In genomic region chr4:132462836-132463235, GRCm38 (mm10) we compare ENCODE assay signal across 9 mouse cellular contexts. TPM values are rescaled to one million over a fixed set of nuclear protein-coding genes. Genes with fewer than 3 reads are reported as not detected.
A peak's percentile ranks its signal among the peaks of the same experiment; 100 is the strongest.
DNase-seq lines count a peak whose midpoint lies in the region; ATAC-seq and TF ChIP-seq lines count a peak whose summit lies in the region.
"Had no signal": no experiment of that assay in that cellular context is flagged by ENCODE, and none has a peak within 500 bp of the region (broad histone marks: within the 10 kb centered on the region; RNA-seq: fewer than 3 reads in every experiment).

No protein-coding gene starts in this region.

- TF ChIP-seq CTCF in thymus, adult 2 months (IDR thresholded peaks at IDR 0.05; ENCODE audit: borderline replicate concordance, control insufficient read depth, extremely low read depth, insufficient read depth, low read length, poor library complexity): no peak
- TF ChIP-seq CTCF in stomach, postnatal 0 days (IDR thresholded peaks at IDR 0.05; ENCODE audit: low read depth): no peak

- peak overlapping the region; percentile 76 for H3K9ac ChIP-seq in limb, embryonic 12.5 days (replicated peaks)
- H3K9ac ChIP-seq in stomach, postnatal 0 days (ENCODE audit: low read length): peak overlapping the region; percentile 80

- peaks cover 25% of the 10 kb centered on the region for H3K36me3 ChIP-seq in thymus, adult 2 months (ENCODE audit: control insufficient read depth, insufficient read depth, low read length)
- H3K36me3 ChIP-seq in limb, embryonic 12.5 days: peaks cover 36% of the 10 kb centered on the region
- H3K36me3 ChIP-seq in stomach, postnatal 0 days (ENCODE audit: control insufficient read depth, insufficient read depth, low read length): peaks cover 10% of the 10 kb centered on the region; the same call in 1 of the 2 replicates

- TF ChIP-seq POLR2A in thymus, adult 2 months (IDR thresholded peaks at IDR 0.05; ENCODE audit: control insufficient read depth, extremely low read depth, insufficient read depth, low read length, poor library complexity): no peak

- peak; percentile 37 for DNase-seq in embryo, embryonic 10.5 days (ENCODE audit: low spot score)
- DNase-seq in embryo, embryonic 9.5 days (ENCODE audit: extremely low spot score): no peak
- DNase-seq in thymus, adult 2 months: peak; percentile 3
- no peak for DNase-seq in thymus, postnatal 36 days
- no peak for DNase-seq in stomach, postnatal 0 days (ENCODE audit: low spot score)
- no peak for DNase-seq in adrenal gland, postnatal 25 days
- DNase-seq in layer of hippocampus, postnatal 14 days (ENCODE audit: low spot score in 2 of 2): no peak
- DNase-seq: layer of hippocampus, postnatal 36 days had no signal

- no peak for ATAC-seq in limb, embryonic 12.5 days (ENCODE audit: insufficient number of reproducible peaks, insufficient read depth, low FRiP score, low TSS enrichment, low read depth)
- ATAC-seq in stomach, postnatal 0 days (ENCODE audit: low FRiP score, low TSS enrichment): no peak

- H3K27me3 ChIP-seq in thymus, adult 2 months (ENCODE audit: control insufficient read depth, insufficient read depth, low read length): no peaks in the 10 kb centered on the region
- H3K27me3 ChIP-seq in limb, embryonic 12.5 days: no peaks in the 10 kb centered on the region
- no peaks in the 10 kb centered on the region for H3K27me3 ChIP-seq in stomach, postnatal 0 days (ENCODE audit: control insufficient read depth, insufficient read depth, low read length)

- H3K4me2 ChIP-seq in limb, embryonic 12.5 days: peak overlapping the region; percentile 88
- H3K4me2 ChIP-seq in stomach, postnatal 0 days (replicated peaks; ENCODE audit: low read depth): peak overlapping the region; percentile 76

- 6% methylated on average over 11 of the region's 11 CpGs for WGBS in thymus, adult 2 months
- WGBS in limb, embryonic 12.5 days: 6% methylated on average over 11 of the region's 11 CpGs
- WGBS in stomach, postnatal 0 days: 3% methylated on average over 11 of the region's 11 CpGs

- peaks cover 7% of the 10 kb centered on the region for H3K4me1 ChIP-seq in thymus, adult 2 months (replicated peaks; ENCODE audit: control insufficient read depth, insufficient read depth, low read length)
- peaks cover 15% of the 10 kb centered on the region for H3K4me1 ChIP-seq in limb, embryonic 12.5 days (replicated peaks)
- H3K4me1 ChIP-seq in stomach, postnatal 0 days (replicated peaks; ENCODE audit: control insufficient read depth, insufficient read depth): 0 out of 2 replicates have a peak, but pooled peaks cover 2% of the 10 kb centered on the region

- no peak overlapping the region for H3K27ac ChIP-seq in thymus, adult 2 months (ENCODE audit: control insufficient read depth, insufficient read depth, low read length)
- no peak overlapping the region for H3K27ac ChIP-seq in limb, embryonic 12.5 days
- H3K27ac ChIP-seq in stomach, postnatal 0 days (replicated peaks): no peak overlapping the region

- TF ChIP-seq EP300 in stomach, postnatal 0 days (optimal IDR thresholded peaks at IDR 0.05): no peak

- H3K9me3 ChIP-seq in limb, embryonic 12.5 days: no peaks in the 10 kb centered on the region
- no peaks in the 10 kb centered on the region for H3K9me3 ChIP-seq in stomach, postnatal 0 days (ENCODE audit: control insufficient read depth, low read length)

- peak overlapping the region; percentile 41 for H3K4me3 ChIP-seq in thymus, adult 2 months (ENCODE audit: control insufficient read depth, insufficient read depth, low read length)
- peak overlapping the region; percentile 77 for H3K4me3 ChIP-seq in limb, embryonic 12.5 days (replicated peaks)
- H3K4me3 ChIP-seq in stomach, postnatal 0 days (ENCODE audit: low read depth, low read length): peak overlapping the region; percentile 79

RNA-seq across cellular contexts. Expression of gene Med18, which starts 0.9 kb away (rescaled TPM):
- polyA plus RNA-seq in thymus, adult 2 months (2012; rRNA removed): 6.7 and 10.4 TPM in 2 replicates
- 30.4 and 35.0 TPM in 2 replicates for polyA plus RNA-seq in limb, embryonic 12.5 days (2016; fragmentation: Nextera tagmentation; extraction: Ambion mirVana)
- polyA plus RNA-seq in stomach, postnatal 0 days (2015; fragmentation: Nextera tagmentation; extraction: Ambion mirVana): 12.2 and 13.6 TPM in 2 replicates
- 9.4 and 10.7 TPM in 2 replicates for total RNA-seq in adrenal gland, postnatal 25 days (2021)
- total RNA-seq in layer of hippocampus, postnatal 14 days (2021): 1 to 10 TPM; 6.6 to 7.9 TPM

RNA-seq across cellular contexts. Expression of gene Phactr4, which starts 40.5 kb away (rescaled TPM):
- polyA plus RNA-seq in thymus, adult 2 months (2012; rRNA removed): 11.3 and 13.0 TPM in 2 replicates
- polyA plus RNA-seq in limb, embryonic 12.5 days (2016; fragmentation: Nextera tagmentation; extraction: Ambion mirVana): 19.7 and 25.6 TPM in 2 replicates
- polyA plus RNA-seq in stomach, postnatal 0 days (2015; fragmentation: Nextera tagmentation; extraction: Ambion mirVana): 17.6 and 20.6 TPM in 2 replicates
- total RNA-seq in adrenal gland, postnatal 25 days (2021): 60.0 and 69.8 TPM in 2 replicates
- total RNA-seq in layer of hippocampus, postnatal 14 days (2021): 10 to 100 TPM in 1 of 2 experiments, 1 to 10 TPM in 1; 9.3 to 10.5 TPM

RNA-seq across cellular contexts. Expression of gene Sesn2, which starts 47.5 kb away (rescaled TPM):
- polyA plus RNA-seq in thymus, adult 2 months (2012; rRNA removed): 12.8 and 13.2 TPM in 2 replicates
- polyA plus RNA-seq in limb, embryonic 12.5 days (2016; fragmentation: Nextera tagmentation; extraction: Ambion mirVana): 11.0 and 11.3 TPM in 2 replicates
- polyA plus RNA-seq in stomach, postnatal 0 days (2015; fragmentation: Nextera tagmentation; extraction: Ambion mirVana): 7.6 and 8.2 TPM in 2 replicates
- total RNA-seq in adrenal gland, postnatal 25 days (2021): 20.6 and 24.1 TPM in 2 replicates
- 10 to 100 TPM; 14.3 to 17.9 TPM for total RNA-seq in layer of hippocampus, postnatal 14 days (2021)

Comparison
In these comparisons a context has a peak if more than half of its experiments do, and no peak if none do; other contexts are left out.
1. DNase-seq: peak in embryo, embryonic 10.5 days (single experiment) and thymus, adult 2 months (single experiment); none in embryo, embryonic 9.5 days (single experiment), thymus, postnatal 36 days (0 of 2), stomach, postnatal 0 days (single experiment), adrenal gland, postnatal 25 days (single experiment) and layer of hippocampus, postnatal 14 days (0 of 2).
2. Peak in every context shown above with its lines, with median percentiles within 50 percentile points of each other: H3K4me3 ChIP-seq.